9 mouse cellular contexts compared by ENCODE assay signal in genomic region chr5:103335916-103336688, GRCm38 (mm10).
DNase-seq lines count a peak whose midpoint lies in the region; ATAC-seq and TF ChIP-seq lines count a peak whose summit lies in the region.
"Had no signal": no experiment of that assay in that cellular context is flagged by ENCODE, and none has a peak within 500 bp of the region (broad histone marks: within the 10 kb centered on the region; RNA-seq: fewer than 3 reads in every experiment).

No protein-coding gene starts in this region.

- intact Hi-C loops in left cerebral cortex, postnatal 36 days (cut with DNase I), result loop anchor here (10.0 kb wide), 1 partner anchor 121 kb away; the partner anchor contains the start of gene Mapk10

- 0 out of 2 replicates have a peak overlapping the region, but pooled peaks have one; percentile 1 for H3K9ac ChIP-seq in forebrain, postnatal 0 days
- no peak overlapping the region for H3K9ac ChIP-seq in liver, embryonic 12.5 days

- peaks cover 12% of the 10 kb centered on the region for H3K4me1 ChIP-seq in forebrain, postnatal 0 days (ENCODE audit: insufficient read depth)
- H3K4me1 ChIP-seq in liver, embryonic 12.5 days, result 0 out of 2 replicates have a peak, but pooled peaks cover 5% of the 10 kb centered on the region

- H3K27ac ChIP-seq in forebrain, postnatal 0 days (ENCODE audit: low read depth, low read length), result peak overlapping the region; percentile 75
- no peak overlapping the region for H3K27ac ChIP-seq in liver, embryonic 12.5 days
- H3K27ac ChIP-seq: macrophage had no signal

- H3K27me3 ChIP-seq in forebrain, postnatal 0 days (ENCODE audit: insufficient read depth, low read length), result no peaks in the 10 kb centered on the region
- no peaks in the 10 kb centered on the region; the same call in 1 of the 2 replicates for H3K27me3 ChIP-seq in liver, embryonic 12.5 days (replicated peaks)

- H3K4me2 ChIP-seq in forebrain, postnatal 0 days (ENCODE audit: low read depth), result peak overlapping the region; percentile 36
- H3K4me2 ChIP-seq in liver, embryonic 12.5 days, result no peak overlapping the region

- 8% methylated on average over 12 of the region's 12 CpGs for WGBS in forebrain, postnatal 0 days
- 21% methylated on average over 12 of the region's 12 CpGs for WGBS in liver, embryonic 12.5 days (ENCODE audit: insufficient replicate concordance)

- peak; percentile 48 for DNase-seq in right cerebral cortex, adult 18-20 months
- no peak for DNase-seq in right cerebral cortex, postnatal 14 days
- peak; percentile 85 for DNase-seq in forebrain, postnatal 0 days
- DNase-seq in left cerebral cortex, postnatal 36 days (ENCODE audit: low spot score in 2 of 2), result peak; percentile 26 to 44
- peak; percentile 16 for DNase-seq in right cerebral cortex, postnatal 4 days
- DNase-seq in ovary, postnatal 10 days (ENCODE audit: low spot score), result no peak
- DNase-seq in kidney, postnatal 25 days, result no peak

- no peak for TF ChIP-seq CTCF in forebrain, postnatal 0 days (IDR thresholded peaks at IDR 0.05; ENCODE audit: low read depth)

- H3K9me3 ChIP-seq in forebrain, postnatal 0 days (ENCODE audit: low read length), result no peaks in the 10 kb centered on the region
- no peaks in the 10 kb centered on the region for H3K9me3 ChIP-seq in liver, embryonic 12.5 days (replicated peaks)

- no peaks in the 10 kb centered on the region for H3K36me3 ChIP-seq in forebrain, postnatal 0 days (ENCODE audit: insufficient read depth)
- no peaks in the 10 kb centered on the region for H3K36me3 ChIP-seq in liver, embryonic 12.5 days

- ATAC-seq in forebrain, postnatal 0 days, result peak; percentile 91
- ATAC-seq in liver, embryonic 12.5 days, result no peak

- no peak overlapping the region for H3K4me3 ChIP-seq in forebrain, postnatal 0 days (ENCODE audit: low read depth, low read length)
- H3K4me3 ChIP-seq in liver, embryonic 12.5 days, result no peak overlapping the region

Comparison
In these comparisons a context has a peak if more than half of its experiments do, and no peak if none do; other contexts are left out.
1. DNase-seq: peak in right cerebral cortex, adult 18-20 months (single experiment), forebrain, postnatal 0 days (single experiment), left cerebral cortex, postnatal 36 days (2 of 2) and right cerebral cortex, postnatal 4 days (single experiment); none in right cerebral cortex, postnatal 14 days (single experiment), ovary, postnatal 10 days (single experiment) and kidney, postnatal 25 days (0 of 2).